Mouse (Mus musculus) kidney, adult 2 months (tissue): ENCODE measurements around the gene Ptpra.

Source experiments
- CTCF ChIP-seq: fragments of 200-500 bp; conservative IDR thresholded peaks from 2 replicates; pipeline ENCODE4 v1.5.1; 2011; ENCODE audit warnings: low read depth, mild to moderate bottlenecking, control low read depth, low read length, moderate library complexity, mixed read lengths; ENCODE audit not compliant: insufficient read depth, insufficient read length
- POLR2A ChIP-seq: fragments of 200-500 bp; IDR thresholded peaks from one replicate; pipeline ENCODE4 v1.6.1; 2011; ENCODE audit warnings: low read depth, low read length, control low read depth

DNA sequence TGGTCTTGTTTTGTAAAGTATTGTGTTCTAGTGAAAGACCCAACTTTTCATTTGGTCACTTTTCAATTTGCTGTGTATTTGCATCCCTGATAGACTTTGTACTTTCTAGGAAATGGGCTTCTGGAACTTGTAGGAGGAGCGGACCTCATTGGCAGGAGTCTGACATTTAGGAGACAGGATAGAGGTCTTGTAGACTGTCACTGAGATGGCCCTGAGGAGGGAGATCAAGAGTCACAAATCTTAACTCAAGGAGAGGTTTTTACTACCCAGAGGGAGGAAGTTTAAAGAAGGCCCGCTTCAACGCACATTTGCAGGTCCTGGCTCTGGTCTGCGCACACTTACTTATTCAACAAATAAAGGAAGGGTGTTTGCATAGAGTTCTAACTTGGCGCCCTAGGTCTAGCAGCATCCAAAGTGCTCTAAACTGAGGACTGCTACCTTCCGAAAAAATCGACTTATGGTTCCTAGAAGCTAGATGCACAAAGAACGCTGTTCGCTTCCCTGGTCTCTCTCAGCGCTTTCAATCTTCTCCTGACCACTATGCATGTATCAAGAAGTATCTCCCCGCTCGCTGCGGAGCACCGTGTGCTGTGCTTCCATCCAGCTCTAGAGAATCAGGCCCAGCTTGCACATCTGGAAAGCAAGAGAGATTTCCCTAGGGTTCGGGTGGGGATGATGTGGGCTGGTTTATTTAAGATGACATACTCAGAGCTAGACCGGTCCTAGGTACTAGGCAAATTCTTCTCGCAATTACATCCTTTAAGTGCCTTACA, 871 bp upstream of the Ptpra start:
- TF ChIP-seq POLR2A: no peak
- no peak for TF ChIP-seq CTCF
